Mouse (Mus musculus): Measurements from ENCODE around the gene Pole2. TPM values are rescaled to one million over a fixed set of nuclear protein-coding genes. Genes with fewer than 3 reads are reported as not detected.
A peak's percentile ranks its signal among the peaks of the same experiment; 100 is the strongest.

Pole2 gene
- polyA plus RNA-seq (2012; rRNA removed): 4.2 and 4.4 TPM in 2 replicates

DNA sequence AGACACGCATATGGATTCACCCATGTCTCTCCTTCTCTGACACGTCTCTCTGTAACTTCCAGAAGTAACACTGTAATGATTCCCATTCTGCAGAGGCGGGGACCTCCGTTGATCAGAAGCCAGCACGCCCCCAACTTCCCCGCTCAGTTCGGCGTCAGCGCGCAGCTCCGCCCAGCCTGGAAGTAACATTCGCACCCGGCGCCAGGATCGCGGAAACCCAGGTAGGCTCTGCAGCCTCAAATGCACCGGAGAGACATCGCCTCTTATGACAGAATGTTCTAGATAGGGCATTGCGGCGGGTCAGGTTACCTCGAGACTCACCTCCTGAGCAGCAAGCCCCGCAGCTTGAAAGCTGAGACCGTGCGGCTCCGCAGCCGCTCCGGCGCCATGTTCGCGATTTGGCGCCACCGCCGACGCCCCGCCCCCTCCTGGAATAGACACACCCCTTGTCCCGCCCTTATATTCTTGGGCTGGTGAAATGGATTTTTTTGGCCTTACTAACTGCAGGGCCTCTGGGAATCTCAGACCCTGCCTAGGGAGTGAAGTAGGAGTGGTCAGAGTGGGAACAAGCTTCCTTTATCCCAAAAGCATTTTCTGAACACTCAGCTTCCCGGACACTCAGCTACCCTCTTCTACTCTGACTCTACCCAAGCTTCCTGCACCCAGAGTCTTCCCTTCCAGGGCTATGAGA, at the start of gene Pole2:
Pole2 (minus strand) TSS at position 420 of the 691 bp plus-strand sequence.
- DNase-seq (ENCODE audit: low read depth in 1 of 2, low spot score in 2 of 2): peak; percentile 55 to 77
- no peaks in the 10 kb centered on the region for H3K36me3 ChIP-seq (ENCODE audit: control insufficient read depth, insufficient read depth, low read length)
- peak within 1 kb of the TSS; percentile 95 for H3K4me3 ChIP-seq (ENCODE audit: extremely low read depth, insufficient read depth, insufficient read length)
- no peaks in the 10 kb centered on the region for H3K27me3 ChIP-seq (ENCODE audit: control insufficient read depth, insufficient read depth, low read length)
- peak within 1 kb of the TSS; percentile 59; the same call in 1 of the 2 replicates for H3K27ac ChIP-seq (ENCODE audit: insufficient read depth, low read length)
- WGBS: under 1% methylated on average over 37 of the region's 37 CpGs
- TF ChIP-seq CTCF (IDR thresholded peaks at IDR 0.05; ENCODE audit: extremely low read depth, insufficient read depth, insufficient read length, insufficient replicate concordance) (no peak), POLR2A (IDR thresholded peaks at IDR 0.05; ENCODE audit: low read depth, low read length) (no peak; the same call in 1 of the 2 replicates)
- H3K4me1 ChIP-seq (ENCODE audit: control insufficient read depth, insufficient read depth, insufficient read length): no peaks in the 10 kb centered on the region; the same call in 1 of the 2 replicates

DNA sequence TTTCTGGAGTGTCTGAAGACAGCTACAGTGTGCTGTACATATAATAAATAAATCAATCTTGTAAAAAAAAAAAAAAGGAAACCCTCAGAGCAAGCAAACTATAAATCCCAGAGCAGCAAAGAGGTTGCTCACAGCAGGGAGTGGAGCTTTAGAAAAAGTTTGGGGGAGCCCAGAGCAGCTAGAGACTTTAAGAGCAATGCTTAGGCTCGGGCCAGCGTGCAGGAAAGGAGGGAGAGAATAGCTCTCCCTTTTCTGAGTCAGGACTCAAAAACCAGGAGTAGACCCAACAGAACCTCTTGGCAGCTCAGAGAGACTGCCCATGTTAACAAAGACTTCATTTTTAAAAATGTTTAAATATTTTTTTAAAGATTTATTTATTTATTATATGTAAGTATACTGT, 41.0 kb upstream of the Pole2 start:
- H3K27ac ChIP-seq (ENCODE audit: insufficient read depth, low read length): no peak overlapping the region
- WGBS: 89% methylated on average over 2 of the region's 2 CpGs
- no peak for TF ChIP-seq POLR2A (IDR thresholded peaks at IDR 0.05; ENCODE audit: low read depth, low read length)
- no peak for TF ChIP-seq CTCF (IDR thresholded peaks at IDR 0.05; ENCODE audit: extremely low read depth, insufficient read depth, insufficient read length, insufficient replicate concordance)
- H3K4me1 ChIP-seq (ENCODE audit: control insufficient read depth, insufficient read depth, insufficient read length): no peaks in the 10 kb centered on the region
- no peak for DNase-seq (ENCODE audit: low read depth in 1 of 2, low spot score in 2 of 2)
- peaks cover 2% of the 10 kb centered on the region for H3K36me3 ChIP-seq (ENCODE audit: control insufficient read depth, insufficient read depth, low read length)
- no peak overlapping the region for H3K4me3 ChIP-seq (ENCODE audit: extremely low read depth, insufficient read depth, insufficient read length)
- H3K27me3 ChIP-seq (ENCODE audit: control insufficient read depth, insufficient read depth, low read length): no peaks in the 10 kb centered on the region

DNA sequence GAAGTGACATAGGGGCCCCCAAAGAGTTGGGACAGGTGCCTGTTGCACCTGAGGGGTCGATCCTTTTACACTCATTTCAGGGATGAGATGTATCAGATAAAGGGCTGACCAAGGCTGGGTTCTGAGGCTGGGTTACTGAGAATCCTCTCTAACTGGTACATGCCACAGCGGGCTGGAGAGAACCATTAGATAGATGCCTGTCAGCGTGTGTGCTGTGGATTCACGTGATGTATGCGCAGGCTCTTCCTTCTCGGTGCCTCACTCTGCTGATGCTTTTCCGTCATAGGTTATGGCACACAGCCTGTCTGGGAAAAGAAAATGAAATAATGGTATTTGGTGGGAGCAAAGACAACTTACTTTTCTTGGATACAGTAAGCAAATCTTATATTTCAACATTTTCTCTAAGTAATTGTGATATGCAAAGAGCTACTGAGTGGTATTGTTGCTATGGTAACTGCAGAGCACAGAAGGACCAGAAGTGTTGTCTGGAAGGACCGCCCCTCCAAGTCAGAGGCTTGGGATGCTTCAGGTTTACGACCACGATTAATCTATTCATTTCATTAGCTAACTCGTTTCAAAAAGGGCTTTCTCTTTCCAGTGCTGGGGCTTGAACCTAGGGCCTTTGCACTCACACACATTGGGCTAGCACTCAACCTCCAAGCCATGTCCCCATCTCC, 40.1 kb upstream of the Pole2 start:
- TF ChIP-seq POLR2A (IDR thresholded peaks at IDR 0.05; ENCODE audit: low read depth, low read length) (no peak), CTCF (IDR thresholded peaks at IDR 0.05; ENCODE audit: extremely low read depth, insufficient read depth, insufficient read length, insufficient replicate concordance) (no peak)
- no peak overlapping the region for H3K4me3 ChIP-seq (ENCODE audit: extremely low read depth, insufficient read depth, insufficient read length)
- no peak overlapping the region for H3K27ac ChIP-seq (ENCODE audit: insufficient read depth, low read length)
- no peak for DNase-seq (ENCODE audit: low read depth in 1 of 2, low spot score in 2 of 2)
- peaks cover 2% of the 10 kb centered on the region for H3K36me3 ChIP-seq (ENCODE audit: control insufficient read depth, insufficient read depth, low read length)
- H3K4me1 ChIP-seq (ENCODE audit: control insufficient read depth, insufficient read depth, insufficient read length): no peaks in the 10 kb centered on the region
- H3K27me3 ChIP-seq (ENCODE audit: control insufficient read depth, insufficient read depth, low read length): no peaks in the 10 kb centered on the region
- 90% methylated on average over 11 of the region's 11 CpGs for WGBS

DNA sequence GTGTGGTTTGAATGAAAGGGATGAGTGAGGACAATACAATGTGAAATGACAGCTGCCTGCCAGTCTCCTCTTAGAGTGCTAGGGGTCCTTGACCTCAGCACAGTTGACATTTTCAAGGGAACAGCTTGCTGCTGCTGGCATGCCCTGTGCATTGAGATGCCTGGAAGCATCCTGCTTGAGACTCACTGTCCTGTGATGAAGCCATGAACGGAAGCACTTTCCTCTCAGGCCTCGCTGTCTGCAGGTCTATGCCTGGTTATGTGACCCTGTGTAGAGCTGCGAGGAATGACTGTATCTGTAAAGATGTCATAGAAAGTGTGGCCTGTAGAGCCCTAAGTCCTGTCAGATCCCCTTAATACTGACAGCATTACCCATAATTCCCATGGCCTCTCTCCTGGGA, 37.0 kb upstream of the Pole2 start:
- no peaks in the 10 kb centered on the region for H3K27me3 ChIP-seq (ENCODE audit: control insufficient read depth, insufficient read depth, low read length)
- TF ChIP-seq POLR2A (IDR thresholded peaks at IDR 0.05; ENCODE audit: low read depth, low read length) (no peak), CTCF (IDR thresholded peaks at IDR 0.05; ENCODE audit: extremely low read depth, insufficient read depth, insufficient read length, insufficient replicate concordance) (no peak)
- WGBS: 95% methylated on average over 3 of the region's 3 CpGs

DNA sequence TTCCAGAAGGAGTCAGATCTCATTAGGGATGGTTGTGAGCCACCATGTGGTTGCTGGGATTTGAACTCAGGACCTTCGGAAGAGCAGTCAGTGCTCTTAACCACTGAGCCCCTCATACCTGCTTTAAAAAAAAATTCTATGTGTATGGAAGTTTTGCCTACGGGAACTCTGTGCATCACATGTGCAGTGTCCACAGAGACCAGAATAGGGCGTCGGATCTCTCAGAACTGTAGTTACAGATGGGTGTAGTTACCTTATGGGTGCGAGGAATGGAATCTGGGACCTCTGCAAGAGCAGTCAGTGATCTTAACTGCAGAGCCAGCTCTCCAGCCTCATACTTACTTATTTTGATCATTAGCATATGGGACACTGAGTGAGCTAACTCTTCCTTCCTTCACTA, 34.3 kb upstream of the Pole2 start:
- Histone ChIP-seq H3K27me3 (ENCODE audit: control insufficient read depth, insufficient read depth, low read length) (no peaks in the 10 kb centered on the region), H3K4me1 (ENCODE audit: control insufficient read depth, insufficient read depth, insufficient read length) (peaks cover 7% of the 10 kb centered on the region; the same call in 1 of the 2 replicates), H3K27ac (ENCODE audit: insufficient read depth, low read length) (no peak overlapping the region), H3K4me3 (ENCODE audit: extremely low read depth, insufficient read depth, insufficient read length) (no peak overlapping the region), H3K36me3 (ENCODE audit: control insufficient read depth, insufficient read depth, low read length) (no peaks in the 10 kb centered on the region)
- WGBS: 95% methylated on average over 5 of the region's 5 CpGs
- DNase-seq (ENCODE audit: low read depth in 1 of 2, low spot score in 2 of 2): no peak
- TF ChIP-seq CTCF (IDR thresholded peaks at IDR 0.05; ENCODE audit: extremely low read depth, insufficient read depth, insufficient read length, insufficient replicate concordance) (no peak), POLR2A (IDR thresholded peaks at IDR 0.05; ENCODE audit: low read depth, low read length) (no peak)

More for the DNA sequence above, 37.0 kb upstream of the Pole2 start:
- Histone ChIP-seq H3K36me3 (ENCODE audit: control insufficient read depth, insufficient read depth, low read length) (no peaks in the 10 kb centered on the region; the same call in 1 of the 2 replicates), H3K4me3 (ENCODE audit: extremely low read depth, insufficient read depth, insufficient read length) (no peak overlapping the region), H3K27ac (ENCODE audit: insufficient read depth, low read length) (no peak overlapping the region), H3K4me1 (ENCODE audit: control insufficient read depth, insufficient read depth, insufficient read length) (no peaks in the 10 kb centered on the region)
- no peak for DNase-seq (ENCODE audit: low read depth in 1 of 2, low spot score in 2 of 2)

DNA sequence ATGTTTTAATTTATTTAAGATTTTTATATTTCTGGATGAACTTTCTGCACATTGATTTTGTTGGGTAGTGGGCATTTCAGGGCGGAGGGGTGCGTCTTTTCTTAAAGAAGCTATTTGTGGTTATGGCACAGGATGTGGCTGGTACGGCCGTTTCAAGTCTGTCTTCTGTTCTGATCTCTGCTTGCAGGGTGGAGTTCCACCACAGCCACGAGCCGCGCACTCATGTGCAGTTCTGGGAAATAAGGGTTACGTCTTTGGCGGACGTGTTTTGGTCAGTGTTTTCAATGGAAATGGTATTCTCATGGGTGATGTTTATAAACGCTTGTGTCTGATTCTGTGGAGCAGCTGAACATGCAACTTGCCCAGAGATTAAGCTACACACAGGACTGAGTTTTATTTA, 29.8 kb upstream of the Pole2 start:
- Histone ChIP-seq H3K27me3 (ENCODE audit: control insufficient read depth, insufficient read depth, low read length) (no peaks in the 10 kb centered on the region), H3K4me3 (ENCODE audit: extremely low read depth, insufficient read depth, insufficient read length) (no peak overlapping the region), H3K27ac (ENCODE audit: insufficient read depth, low read length) (peak overlapping the region; percentile 67; the same call in 1 of the 2 replicates), H3K36me3 (ENCODE audit: control insufficient read depth, insufficient read depth, low read length) (peaks cover 2% of the 10 kb centered on the region; the same call in 1 of the 2 replicates), H3K4me1 (ENCODE audit: control insufficient read depth, insufficient read depth, insufficient read length) (peaks cover 7% of the 10 kb centered on the region; the same call in 1 of the 2 replicates)
- DNase-seq (ENCODE audit: low read depth in 1 of 2, low spot score in 2 of 2): peak; percentile 50 to 66
- WGBS: 8% methylated on average over 11 of the region's 11 CpGs
- no peak for TF ChIP-seq CTCF (IDR thresholded peaks at IDR 0.05; ENCODE audit: extremely low read depth, insufficient read depth, insufficient read length, insufficient replicate concordance)
- TF ChIP-seq POLR2A (IDR thresholded peaks at IDR 0.05; ENCODE audit: low read depth, low read length): no peak
